ENCODE assay signal across 8 mouse cellular contexts in the genomic region with DNA sequence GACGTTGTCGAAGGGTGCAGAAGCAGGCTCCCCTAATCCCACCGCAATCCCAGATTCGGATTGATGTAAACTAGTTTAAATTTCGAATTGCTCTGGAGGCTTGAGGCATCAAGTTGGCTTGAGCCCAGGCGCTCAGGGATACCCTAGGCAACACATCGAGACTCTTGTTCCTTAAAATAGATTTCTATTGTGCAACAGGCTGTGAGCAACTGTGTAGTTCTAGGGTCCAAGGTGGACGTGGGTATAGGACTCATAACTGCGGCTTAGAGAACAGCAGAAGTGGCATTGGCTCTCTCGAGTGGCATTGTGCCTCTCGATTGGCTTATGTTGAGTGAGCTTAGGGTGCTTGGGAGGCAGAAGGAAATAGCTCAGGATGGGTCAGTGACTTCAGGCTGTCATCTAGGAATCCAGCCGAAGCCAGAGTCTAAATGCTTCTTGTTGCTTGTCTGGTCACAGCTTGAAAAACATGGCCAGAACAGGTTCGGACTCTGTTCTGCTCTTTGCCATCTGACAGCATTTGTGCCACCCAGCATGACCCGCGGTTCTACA. TPM values are rescaled to one million over a fixed set of nuclear protein-coding genes. Genes with fewer than 3 reads are reported as not detected.
DNase-seq lines count a peak whose midpoint lies in the region; ATAC-seq and TF ChIP-seq lines count a peak whose summit lies in the region.

No protein-coding gene starts in this region.

- H3K27me3 ChIP-seq in embryonic facial prominence, embryonic 14.5 days (replicated peaks; ENCODE audit: control insufficient read depth, insufficient read depth, low read length) = peaks cover 24% of the 10 kb centered on the region
- H3K27me3 ChIP-seq in kidney, adult 2 months (replicated peaks; ENCODE audit: control insufficient read depth, insufficient read depth, low read length) = no peaks in the 10 kb centered on the region

- H3K4me3 ChIP-seq in embryonic facial prominence, embryonic 14.5 days (ENCODE audit: low read depth, low read length) = peak overlapping the region; percentile 69
- H3K4me3 ChIP-seq in kidney, adult 2 months (ENCODE audit: insufficient read depth, low read depth, low read length) = peak overlapping the region; percentile 86

- H3K27ac ChIP-seq in embryonic facial prominence, embryonic 14.5 days (replicated peaks; ENCODE audit: low read depth, low read length) = peak overlapping the region; percentile 99
- peak overlapping the region; percentile 99 for H3K27ac ChIP-seq in kidney, adult 2 months (ENCODE audit: insufficient read depth, low read depth, low read length)

- TF ChIP-seq POLR2A in kidney, adult 2 months (IDR thresholded peaks at IDR 0.05; ENCODE audit: low read depth, low read length) = no peak

- TF ChIP-seq CTCF in kidney, adult 2 months (conservative IDR thresholded peaks at IDR 0.05; ENCODE audit: insufficient read depth, insufficient read length, low read depth, low read length) = no peak

- H3K4me1 ChIP-seq in embryonic facial prominence, embryonic 14.5 days (ENCODE audit: control insufficient read depth, insufficient read depth, low read length) = peaks cover 23% of the 10 kb centered on the region
- H3K4me1 ChIP-seq in kidney, adult 2 months (ENCODE audit: control insufficient read depth, insufficient read depth, low read length) = peaks cover 17% of the 10 kb centered on the region

- DNase-seq in lung, adult 18-20 months = peak; percentile 21 to 47
- no peak for DNase-seq in lung, postnatal 10 days
- DNase-seq in embryonic facial prominence, embryonic 14.5 days (ENCODE audit: low spot score) = peak; percentile 47
- peak; percentile 65 for DNase-seq in kidney, adult 2 months
- peak; percentile 54 for DNase-seq in lung, postnatal 36 days
- DNase-seq in right cerebral cortex, postnatal 4 days = no peak
- no peak for DNase-seq in thymus, postnatal 25 days
- no peak for DNase-seq in B cell, adult 2 months

- WGBS in embryonic facial prominence, embryonic 14.5 days = 23% methylated on average over 15 of the region's 15 CpGs
- WGBS in kidney, adult 2 months = 4% methylated on average over 15 of the region's 15 CpGs

- peaks cover 17% of the 10 kb centered on the region for H3K36me3 ChIP-seq in embryonic facial prominence, embryonic 14.5 days (ENCODE audit: control insufficient read depth, insufficient read depth, low read length)
- H3K36me3 ChIP-seq in kidney, adult 2 months (ENCODE audit: control insufficient read depth, insufficient read depth, low read length) = no peaks in the 10 kb centered on the region

- H3K9me3 ChIP-seq in embryonic facial prominence, embryonic 14.5 days (ENCODE audit: control insufficient read depth, low read length) = no peaks in the 10 kb centered on the region

- ATAC-seq in embryonic facial prominence, embryonic 14.5 days (ENCODE audit: low read depth) = no peak

- H3K4me2 ChIP-seq in embryonic facial prominence, embryonic 14.5 days (ENCODE audit: low read depth, low read length) = peak overlapping the region; percentile 90

- peak overlapping the region; percentile 98 for H3K9ac ChIP-seq in embryonic facial prominence, embryonic 14.5 days (ENCODE audit: low read depth, low read length)

RNA-seq across cellular contexts. Expression of gene Ube2m, which starts 0.6 kb away (rescaled TPM):
- polyA plus RNA-seq in embryonic facial prominence, embryonic 14.5 days (2014; fragmentation: Nextera tagmentation; extraction: Ambion mirVana) = 140 and 147 TPM in 2 replicates
- 231 and 249 TPM in 2 replicates for polyA plus RNA-seq in kidney, adult 2 months (2012; rRNA removed)

RNA-seq across cellular contexts. Expression of gene Chmp2a, which starts 4.1 kb away (rescaled TPM):
- 162 and 169 TPM in 2 replicates for polyA plus RNA-seq in embryonic facial prominence, embryonic 14.5 days (2014; fragmentation: Nextera tagmentation; extraction: Ambion mirVana)
- 103 and 134 TPM in 2 replicates for polyA plus RNA-seq in kidney, adult 2 months (2012; rRNA removed)

RNA-seq across cellular contexts. Expression of gene Mzf1, which starts 15.9 kb away (rescaled TPM):
- 2.9 and 4.1 TPM in 2 replicates for polyA plus RNA-seq in embryonic facial prominence, embryonic 14.5 days (2014; fragmentation: Nextera tagmentation; extraction: Ambion mirVana)
- polyA plus RNA-seq in kidney, adult 2 months (2012; rRNA removed) = 1.3 and 1.8 TPM in 2 replicates

RNA-seq across cellular contexts. Expression of gene Zbtb45, which starts 28.9 kb away (rescaled TPM):
- polyA plus RNA-seq in embryonic facial prominence, embryonic 14.5 days (2014; fragmentation: Nextera tagmentation; extraction: Ambion mirVana) = 20.0 and 23.6 TPM in 2 replicates
- 14.1 and 15.0 TPM in 2 replicates for polyA plus RNA-seq in kidney, adult 2 months (2012; rRNA removed)

RNA-seq across cellular contexts. Expression of gene Trim28, which starts 39.8 kb away (rescaled TPM):
- polyA plus RNA-seq in embryonic facial prominence, embryonic 14.5 days (2014; fragmentation: Nextera tagmentation; extraction: Ambion mirVana) = 321 and 352 TPM in 2 replicates
- polyA plus RNA-seq in kidney, adult 2 months (2012; rRNA removed) = 186 and 191 TPM in 2 replicates

Comparison
In these comparisons a context has a peak if more than half of its experiments do, and no peak if none do; other contexts are left out.
1. DNase-seq: peak in lung, adult 18-20 months (2 of 2), embryonic facial prominence, embryonic 14.5 days (single experiment), kidney, adult 2 months (single experiment) and lung, postnatal 36 days (single experiment); none in lung, postnatal 10 days (single experiment), right cerebral cortex, postnatal 4 days (single experiment), thymus, postnatal 25 days (single experiment) and B cell, adult 2 months (0 of 2).